Mouse (Mus musculus) CH12.LX (cell line): ENCODE data around the gene Mctp1.

ENCODE experiments used
- CHD1 ChIP-seq: IDR thresholded peaks from 2 replicates; pipeline ENCODE4 v1.6.1; 2012; ENCODE audit warnings: low read depth, low read length, improper control_type of control experiment, inconsistent platforms
- CTCF ChIP-seq, 2 experiments: IDR thresholded peaks in 1 of 2; conservative IDR thresholded peaks in 1 of 2; 2 replicates each; pipeline ENCODE4 v1.5.1; 2011 to 2012; ENCODE audit warnings: low read depth in 2 of 2, low read length in 2 of 2, improper control_type of control experiment in 1 of 2, inconsistent platforms in 1 of 2, mild to moderate bottlenecking in 1 of 2, moderate library complexity in 1 of 2
- E2F4 ChIP-seq: IDR thresholded peaks from 2 replicates; pipeline ENCODE4 v1.6.1; 2011; ENCODE audit warnings: low read depth, low read length, improper control_type of control experiment; ENCODE audit not compliant: insufficient replicate concordance
- ETS1 ChIP-seq: conservative IDR thresholded peaks from 2 replicates; pipeline ENCODE4 v1.6.1; 2012; ENCODE audit warnings: low read depth, mild to moderate bottlenecking, inconsistent platforms, low read length, improper control_type of control experiment, moderate library complexity
- IRF4 ChIP-seq: IDR thresholded peaks from 2 replicates; pipeline ENCODE4 v1.6.1; 2014; ENCODE audit warnings: low read depth, mild to moderate bottlenecking, inconsistent platforms, low read length, improper control_type of control experiment
- KAT2A ChIP-seq: IDR thresholded peaks from 2 replicates; pipeline ENCODE4 v1.6.1; 2012; ENCODE audit warnings: low read length, improper control_type of control experiment, inconsistent platforms; ENCODE audit not compliant: insufficient replicate concordance
- POLR2A ChIP-seq: IDR thresholded peaks from 2 replicates; pipeline ENCODE4 v1.6.1; 2011; ENCODE audit warnings: low read depth, mild to moderate bottlenecking, improper control_type of control experiment, low read length
- RAD21 ChIP-seq: IDR thresholded peaks from 2 replicates; pipeline ENCODE4 v1.6.1; 2011; ENCODE audit warnings: low read depth, mild to moderate bottlenecking, low read length, improper control_type of control experiment, moderate library complexity
- ZKSCAN1 ChIP-seq: IDR thresholded peaks from 2 replicates; pipeline ENCODE4 v1.6.1; 2012; ENCODE audit warnings: low read depth, inconsistent platforms, low read length, improper control_type of control experiment, borderline replicate concordance

DNA sequence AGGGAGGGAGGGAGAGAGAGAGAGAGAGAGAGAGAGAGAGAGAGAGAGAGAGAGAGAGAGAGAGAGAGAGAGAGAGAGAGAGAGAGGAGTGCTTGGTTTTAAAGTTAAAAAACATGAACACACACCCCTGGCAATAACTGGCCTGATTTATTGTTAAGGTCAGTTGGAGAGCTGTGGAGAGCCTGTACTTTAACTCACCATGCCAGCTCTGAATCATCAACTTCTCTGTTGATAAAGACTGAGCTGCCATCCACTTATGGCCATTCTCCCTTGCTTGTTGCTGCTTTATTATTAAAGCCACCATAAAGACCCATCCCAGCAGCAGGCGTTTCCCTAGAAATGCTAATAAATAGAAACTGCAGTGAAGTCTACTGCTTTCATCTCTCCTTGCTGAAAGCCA lies 542.5 kb downstream of the Mctp1 start:
- TF ChIP-seq CTCF (conservative IDR thresholded peaks at IDR 0.05 in 1 of 2, IDR thresholded peaks at IDR 0.05 in 1 of 2; ENCODE audit: low read depth in 2 of 2, low read length in 2 of 2) = no peak
- no peak for TF ChIP-seq RAD21
- no peak for TF ChIP-seq POLR2A
- no peak for TF ChIP-seq CHD1
- TF ChIP-seq IRF4 = no peak
- TF ChIP-seq KAT2A = no peak
- no peak for TF ChIP-seq ZKSCAN1
- TF ChIP-seq E2F4 = no peak
- TF ChIP-seq ETS1 = no peak
